Mouse (Mus musculus) left cerebral cortex, adult 9 months (tissue): ENCODE measurements around the gene Frmpd4.
A peak's percentile ranks its signal among the peaks of the same experiment; 100 is the strongest.

Source experiments
- DNase-seq, 2 experiments: peaks; one replicate each; pipeline ENCODE4 v3.0.0; 2022; ENCODE audit warnings: low spot score in 2 of 2

Frmpd4 gene

GRCm38 (mm10) chrX:168577131-168577530, at the start of gene Frmpd4:
Frmpd4 (minus strand) TSS chrX:168577231.
- no peak for DNase-seq

- DNase-seq, result no peak
Observed at GRCm38 (mm10) chrX:168595193-168595592, 18.2 kb upstream of the Frmpd4 start.

DNA sequence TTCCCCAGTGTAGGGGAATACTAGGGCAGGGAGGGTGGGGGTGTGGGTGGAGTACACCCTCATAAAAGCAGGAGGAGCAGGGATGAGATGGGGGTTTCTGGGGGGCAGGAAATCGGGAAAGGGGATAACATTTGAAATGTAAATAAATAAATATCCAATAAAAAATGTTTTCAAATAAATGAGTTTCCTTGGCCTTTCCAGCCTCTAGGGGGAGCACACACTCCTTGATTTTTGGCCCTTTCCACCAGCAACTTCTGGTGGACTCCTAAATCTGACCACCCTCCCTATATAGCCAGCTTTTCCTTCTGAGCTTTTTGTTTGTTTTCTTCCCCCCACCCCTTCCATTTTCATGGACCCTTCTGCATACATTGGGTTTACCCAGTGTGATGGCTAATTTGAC, 7.3 kb upstream of the Frmpd4 start:
- DNase-seq, result no peak

DNA sequence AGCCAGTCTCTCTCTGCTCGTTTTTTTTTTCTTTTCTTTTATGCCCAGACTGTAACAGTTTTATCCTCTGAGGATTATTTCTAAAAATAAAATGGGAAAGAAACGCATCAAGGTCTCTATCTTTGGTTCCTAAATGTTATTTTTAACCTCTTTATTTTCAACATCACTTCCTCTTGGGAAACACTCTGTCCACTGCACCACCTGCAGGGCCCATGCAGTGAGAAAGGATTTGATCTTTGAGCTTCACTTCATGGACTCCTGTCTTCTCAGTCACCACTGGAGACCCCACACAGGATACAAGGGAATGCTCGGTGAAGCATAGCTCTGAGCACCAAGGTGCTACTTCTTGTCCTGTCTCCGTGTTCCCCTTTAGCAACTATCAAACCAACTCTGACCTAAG, 5.2 kb downstream of the Frmpd4 start:
- DNase-seq, result no peak

GRCm38 (mm10) chrX:168569231-168569630, 7.8 kb downstream of the Frmpd4 start:
- DNase-seq, result peak; percentile 15 to 33

DNA sequence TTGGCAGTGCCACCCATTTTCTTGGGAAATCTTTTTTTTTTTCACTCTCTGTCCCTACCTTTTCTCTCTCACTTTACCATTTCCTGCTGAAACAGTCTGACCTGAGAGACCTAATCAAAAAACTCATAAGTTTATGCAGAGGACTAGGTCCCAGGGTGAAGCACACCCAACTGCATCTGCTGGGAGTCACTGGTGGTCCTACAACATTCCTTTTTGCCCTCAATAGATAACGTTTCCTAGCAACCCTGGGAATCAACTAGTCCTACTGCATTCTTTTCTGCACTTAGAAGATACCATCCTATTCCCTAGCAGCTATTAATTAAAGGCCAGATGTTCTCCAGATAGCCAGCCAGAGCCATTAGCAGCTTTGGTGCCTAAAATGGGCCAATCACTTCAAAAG, 71.8 kb downstream of the Frmpd4 start:
- no peak for DNase-seq

DNA sequence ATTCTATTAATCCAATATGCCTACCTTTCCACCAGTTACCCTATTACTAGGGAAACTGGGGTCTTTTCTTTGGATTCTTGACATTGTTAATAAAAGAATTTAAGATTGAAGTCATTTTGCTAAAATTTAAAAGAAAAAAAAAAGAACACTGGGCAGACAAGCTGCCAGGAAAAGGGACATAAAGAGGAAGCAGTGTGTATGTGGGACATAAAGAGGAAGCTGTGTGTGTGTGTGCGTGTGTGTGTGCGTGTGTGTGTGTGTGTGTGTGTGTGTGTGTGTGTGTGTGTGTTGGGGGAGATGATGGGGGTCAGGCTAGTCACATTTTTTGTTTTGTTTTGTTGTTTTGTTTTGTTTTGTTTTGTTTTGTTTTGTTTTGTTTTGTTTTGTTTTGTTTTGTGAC, 121.8 kb downstream of the Frmpd4 start:
- no peak for DNase-seq

DNA sequence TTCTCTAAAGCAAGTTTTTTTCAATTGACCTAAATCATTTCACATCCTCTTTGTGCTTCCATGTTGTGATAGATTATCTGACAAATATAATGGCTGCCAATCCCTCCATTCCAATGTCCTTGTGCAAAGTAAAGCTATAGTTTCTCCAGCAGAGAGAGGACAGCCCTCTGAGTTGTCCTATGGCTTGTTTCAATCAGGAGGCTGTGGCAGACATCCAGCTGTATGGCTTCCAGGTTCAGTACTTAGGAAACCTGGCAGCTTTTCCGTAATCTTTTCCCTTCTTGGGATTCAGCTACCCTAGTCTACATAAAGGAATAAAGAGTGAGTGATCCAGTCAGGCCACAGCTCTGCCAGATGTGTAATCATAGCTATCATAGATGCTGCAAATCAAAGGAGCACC, 145.8 kb downstream of the Frmpd4 start:
- no peak for DNase-seq

- DNase-seq, result peak in 1 of 2 experiments; percentile 56
Observed at GRCm38 (mm10) chrX:168429814-168430213, 147.2 kb downstream of the Frmpd4 start.

- DNase-seq, result no peak
Observed at GRCm38 (mm10) chrX:168415403-168415802, 161.6 kb downstream of the Frmpd4 start.

DNA sequence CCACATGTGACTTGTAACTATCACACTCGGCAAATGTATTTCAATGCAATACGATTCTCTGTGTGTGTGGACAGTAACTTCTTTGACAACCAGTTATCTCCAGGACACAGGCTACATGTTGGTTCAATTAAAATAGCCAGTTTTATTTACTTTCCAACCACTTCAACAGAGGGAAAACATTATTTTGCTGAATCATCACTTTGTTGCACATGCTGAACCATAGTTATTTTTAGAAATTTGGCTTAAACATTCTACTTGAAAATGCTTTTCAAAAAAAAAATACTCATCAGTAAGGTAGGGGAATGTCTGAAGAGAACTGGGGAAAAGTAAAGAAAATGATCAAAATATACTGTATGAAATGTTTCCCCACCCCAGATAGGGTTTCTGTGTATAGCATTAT, 173.5 kb downstream of the Frmpd4 start:
- no peak for DNase-seq

DNA sequence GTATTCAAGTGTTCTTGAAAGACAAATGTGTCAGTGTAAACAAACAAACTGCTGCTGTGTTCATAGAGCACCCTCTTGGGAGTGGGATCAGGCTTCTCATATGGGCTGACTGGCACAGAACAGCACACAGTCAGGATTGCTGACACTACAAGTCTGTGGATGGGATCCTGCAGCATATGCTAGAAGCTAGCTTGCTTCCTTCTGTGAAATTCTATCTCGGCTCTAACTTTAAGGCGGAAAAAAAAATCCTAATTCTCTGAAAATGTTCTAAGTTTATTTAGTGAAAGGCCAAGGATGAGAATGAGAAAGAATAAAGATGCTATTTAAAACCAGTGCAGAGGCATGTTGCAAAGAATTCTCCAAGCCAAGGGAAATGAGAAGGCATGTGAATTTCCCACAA, 226.6 kb downstream of the Frmpd4 start:
- DNase-seq, result no peak

- no peak for DNase-seq
Observed at GRCm38 (mm10) chrX:168349320-168350225, 227.5 kb downstream of the Frmpd4 start.

DNA sequence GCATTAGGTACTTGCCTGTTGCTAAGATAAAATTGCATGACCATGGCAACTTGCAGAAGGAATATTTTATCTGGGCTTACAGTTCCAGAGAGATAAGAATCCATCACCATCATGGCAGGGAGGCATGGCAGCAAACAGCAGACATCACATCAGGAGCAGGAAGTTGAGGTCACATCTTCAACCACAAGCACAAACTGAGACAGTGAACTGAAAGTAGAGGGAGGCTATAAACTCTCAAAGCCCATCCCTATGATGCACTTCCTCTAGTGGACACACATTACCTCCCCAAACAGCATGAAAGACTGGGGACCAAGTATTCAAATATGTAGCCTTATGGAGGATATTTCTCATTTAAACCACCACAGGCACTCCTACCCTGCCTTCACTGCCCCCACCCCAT, 238.8 kb downstream of the Frmpd4 start:
- DNase-seq, result no peak

DNA sequence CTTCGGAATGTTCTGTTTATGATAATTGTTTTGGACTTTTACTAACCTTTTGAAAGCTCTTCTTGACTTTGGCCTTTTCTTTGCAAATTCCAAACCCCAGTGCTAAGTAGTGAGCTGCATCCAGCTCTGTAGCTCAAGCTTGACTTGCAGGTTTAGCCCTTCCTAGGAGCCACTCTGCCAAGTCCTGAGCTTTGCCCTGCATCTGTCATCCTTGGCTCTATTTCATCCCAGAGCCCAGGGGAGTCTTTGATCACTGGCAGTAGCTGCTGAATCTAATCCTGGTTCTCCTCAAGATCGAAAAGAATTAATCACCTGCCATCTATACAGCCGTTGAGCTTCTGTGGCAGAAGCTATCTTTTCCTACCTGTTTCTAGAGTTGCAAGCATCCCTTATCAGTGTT, 251.9 kb downstream of the Frmpd4 start:
- no peak for DNase-seq

DNA sequence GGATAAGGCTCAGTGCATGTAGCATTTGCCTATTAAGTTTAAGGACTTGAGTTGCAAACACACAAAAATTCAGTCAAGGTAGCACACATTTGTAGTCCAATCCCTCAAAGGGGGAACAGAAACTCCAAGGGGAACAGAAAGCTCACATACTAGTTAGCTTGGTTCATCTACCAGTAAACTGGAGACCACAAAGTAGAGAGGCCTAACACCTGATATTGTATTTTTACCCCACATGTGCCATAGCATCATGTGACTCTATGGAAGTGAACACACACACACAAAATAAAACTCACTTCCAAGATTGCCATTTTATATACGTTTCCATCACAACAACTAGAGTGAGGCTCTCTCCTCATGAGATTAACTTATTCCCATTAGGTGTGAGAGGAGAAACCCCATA, 264.9 kb downstream of the Frmpd4 start:
- no peak for DNase-seq

DNA sequence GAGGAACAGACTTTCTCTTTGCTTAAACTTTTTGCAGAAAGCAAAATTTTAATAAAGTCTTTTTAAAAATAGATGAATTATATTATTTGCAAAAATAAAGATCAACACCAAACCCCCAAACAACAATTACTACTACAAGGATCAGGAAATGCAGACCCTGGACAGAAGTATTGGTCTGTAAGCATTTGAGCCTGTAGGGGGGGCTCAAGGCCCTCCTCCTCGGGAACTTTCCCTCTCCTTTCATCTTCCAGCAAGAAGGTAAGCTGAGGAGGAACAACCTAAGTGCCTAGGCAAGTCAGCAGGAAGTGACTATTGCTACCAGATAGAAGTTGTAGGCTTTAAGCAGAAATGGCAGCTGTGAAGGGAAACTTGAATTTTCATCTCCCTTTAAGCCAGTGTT, 266.9 kb downstream of the Frmpd4 start:
- DNase-seq, result no peak

- DNase-seq, result no peak
Observed at GRCm38 (mm10) chrX:168292506-168292905, 284.5 kb downstream of the Frmpd4 start.

DNA sequence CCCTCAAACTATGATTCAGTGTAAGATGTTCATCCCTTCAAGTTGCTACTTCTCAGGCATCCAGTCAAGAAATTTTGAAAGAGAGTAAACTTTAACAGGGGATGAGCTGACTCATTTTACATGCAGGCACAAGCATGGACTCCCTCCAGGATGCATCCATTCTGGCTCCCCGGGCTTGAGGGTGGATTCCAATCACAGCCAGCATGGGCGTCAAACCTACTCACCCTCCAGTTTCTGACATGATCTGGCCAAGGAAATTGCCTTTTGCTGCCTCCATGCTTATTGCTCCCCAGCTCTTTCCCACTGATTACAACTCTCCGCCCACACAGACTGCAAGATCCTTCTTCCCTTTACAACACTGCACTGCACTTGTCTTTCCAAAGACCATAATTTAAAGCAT, 370.0 kb downstream of the Frmpd4 start:
- peak; percentile 3 to 10 for DNase-seq

DNA sequence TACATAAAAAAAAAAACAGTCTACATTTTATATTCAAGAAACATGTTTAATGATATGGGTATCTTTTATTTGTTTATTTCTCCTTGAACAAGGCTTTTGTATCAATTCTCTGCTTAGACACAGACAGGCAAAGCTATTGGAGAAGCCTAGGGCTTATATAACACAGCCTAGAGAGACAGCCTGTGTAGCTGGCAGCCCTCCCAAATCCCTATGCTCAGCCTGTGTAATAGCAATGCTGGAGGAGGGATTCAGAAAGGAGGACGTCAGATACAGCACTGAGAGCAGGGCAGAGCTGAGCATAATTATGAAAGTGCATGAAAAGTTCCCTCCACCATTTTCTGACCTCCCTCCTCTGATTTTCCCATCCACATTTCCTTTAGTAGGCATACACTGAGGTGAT, 385.1 kb downstream of the Frmpd4 start:
- peak; percentile 24 to 27 for DNase-seq

DNA sequence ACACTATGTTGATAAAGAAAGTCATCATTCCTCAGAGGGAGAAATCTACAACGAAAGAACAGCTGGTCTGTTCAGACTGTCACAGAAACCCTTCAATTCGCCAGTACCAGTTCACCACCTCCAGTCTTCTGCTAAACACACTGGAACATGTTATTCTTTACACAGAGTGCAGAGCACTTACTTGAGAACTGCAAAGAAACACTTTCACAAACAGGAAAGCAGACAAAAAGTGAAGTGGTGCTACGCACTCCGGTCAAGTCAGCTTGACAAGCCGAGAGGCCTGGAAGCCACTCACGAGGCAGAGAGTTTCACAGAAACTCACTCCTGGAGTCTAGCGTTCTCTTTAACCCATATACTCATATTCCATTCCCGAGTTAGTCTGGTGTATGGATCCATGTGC, 387.5 kb downstream of the Frmpd4 start:
- DNase-seq, result no peak

DNA sequence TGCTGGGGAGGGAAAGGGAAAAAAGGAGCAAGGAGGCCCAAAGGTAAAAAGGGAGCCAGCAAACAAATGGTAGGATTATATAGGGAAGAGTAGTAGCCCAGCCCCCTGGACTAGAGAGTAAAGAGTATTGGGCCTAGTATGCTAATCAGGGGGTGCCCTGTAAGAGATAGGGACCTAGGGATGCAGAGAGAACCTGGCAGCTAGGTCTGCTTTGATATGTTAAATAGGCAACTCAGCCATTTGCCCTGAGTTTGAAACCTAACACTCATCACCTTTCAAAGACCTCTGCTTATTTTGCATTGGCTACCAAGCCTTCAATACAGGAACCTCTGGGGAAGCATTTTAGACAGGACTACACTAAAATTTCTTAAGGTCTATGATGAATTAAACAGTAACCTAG, 414.0 kb downstream of the Frmpd4 start:
- DNase-seq, result no peak

- DNase-seq, result no peak
Observed at GRCm38 (mm10) chrX:168158866-168159265, 418.2 kb downstream of the Frmpd4 start.

DNA sequence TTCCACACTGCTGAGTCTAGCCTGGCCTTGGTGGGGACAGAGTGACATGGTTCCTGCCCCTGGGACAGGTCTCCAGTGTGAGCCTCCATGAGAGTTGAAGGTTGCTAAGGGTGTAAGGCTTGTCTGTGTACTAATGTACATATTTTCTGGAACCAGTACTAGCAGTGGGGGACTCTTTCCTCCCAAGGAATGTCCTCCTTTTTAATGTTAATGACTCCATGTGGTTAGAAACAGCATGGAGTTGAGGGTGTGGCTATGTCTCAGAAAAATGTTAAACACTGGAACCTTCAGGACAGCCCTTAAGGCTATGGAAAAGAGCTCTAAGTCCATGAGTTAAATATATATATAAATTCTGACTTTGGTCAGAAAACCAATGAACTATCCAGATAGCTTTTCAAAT, 436.0 kb downstream of the Frmpd4 start:
- no peak for DNase-seq
